In genomic region chr7:27260856-27261255, GRCm38 (mm10) we compare ENCODE assay signal across 9 mouse cellular contexts. TPM values are rescaled to one million over a fixed set of nuclear protein-coding genes. Genes with fewer than 3 reads are reported as not detected.
A peak's percentile ranks its signal among the peaks of the same experiment; 100 is the strongest.
DNase-seq lines count a peak whose midpoint lies in the region; ATAC-seq and TF ChIP-seq lines count a peak whose summit lies in the region.
"Had no signal": no experiment of that assay in that cellular context is flagged by ENCODE, and none has a peak within 500 bp of the region (broad histone marks: within the 10 kb centered on the region; RNA-seq: fewer than 3 reads in every experiment).

No protein-coding gene starts in this region.

- WGBS in hindbrain, embryonic 10.5 days = 73% methylated on average over 7 of the region's 7 CpGs
- WGBS in midbrain, embryonic 16.5 days = 45% methylated on average over 7 of the region's 7 CpGs

- intact Hi-C loops in left cerebral cortex, adult 2 months (cut with DNase I) = no loop called here
- intact Hi-C loops in left cerebral cortex, postnatal 10 days (cut with DNase I) = no loop called here

- no peak for TF ChIP-seq POLR2A in cortical plate, adult 2 months (IDR thresholded peaks at IDR 0.05; ENCODE audit: extremely low read depth, insufficient read depth, low read length)

- H3K4me1 ChIP-seq in cortical plate, adult 2 months (ENCODE audit: control insufficient read depth, insufficient read depth, low read length) = peaks cover 10% of the 10 kb centered on the region
- H3K4me1 ChIP-seq in hindbrain, embryonic 10.5 days (replicated peaks) = peaks cover 60% of the 10 kb centered on the region
- peaks cover 27% of the 10 kb centered on the region for H3K4me1 ChIP-seq in midbrain, embryonic 16.5 days (ENCODE audit: control insufficient read depth, insufficient read depth, low read length)

- peak overlapping the region; percentile 81 for H3K4me2 ChIP-seq in midbrain, embryonic 16.5 days (ENCODE audit: low read length)

- H3K9me3 ChIP-seq in hindbrain, embryonic 10.5 days = no peaks in the 10 kb centered on the region
- no peaks in the 10 kb centered on the region for H3K9me3 ChIP-seq in midbrain, embryonic 16.5 days (replicated peaks; ENCODE audit: control insufficient read depth, low read length, poor library complexity, severe bottlenecking)

- H3K4me3 ChIP-seq in left cerebral cortex, adult 2 months = peak overlapping the region; percentile 87
- H3K4me3 ChIP-seq in cortical plate, adult 2 months (ENCODE audit: insufficient read depth, low read length) = peak overlapping the region; percentile 82
- H3K4me3 ChIP-seq in hindbrain, embryonic 10.5 days = peak overlapping the region; percentile 83
- peak overlapping the region; percentile 92 for H3K4me3 ChIP-seq in midbrain, embryonic 16.5 days (ENCODE audit: low read depth, low read length)

- H3K27ac ChIP-seq in left cerebral cortex, adult 2 months = peak overlapping the region; percentile 55; the same call in 1 of the 2 replicates
- no peak overlapping the region for H3K27ac ChIP-seq in cortical plate, adult 2 months (ENCODE audit: insufficient read depth, low read length)
- H3K27ac ChIP-seq in hindbrain, embryonic 10.5 days = 0 out of 2 replicates have a peak overlapping the region, but pooled peaks have one; percentile 14
- no peak overlapping the region for H3K27ac ChIP-seq in midbrain, embryonic 16.5 days (ENCODE audit: low read length)

- peak overlapping the region; percentile 90 for H3K9ac ChIP-seq in midbrain, embryonic 16.5 days (ENCODE audit: low read depth, low read length)

- ATAC-seq in midbrain, embryonic 16.5 days = no peak

- peaks cover 43% of the 10 kb centered on the region for H3K36me3 ChIP-seq in hindbrain, embryonic 10.5 days
- peaks cover 27% of the 10 kb centered on the region for H3K36me3 ChIP-seq in midbrain, embryonic 16.5 days (ENCODE audit: control insufficient read depth, insufficient read depth, low read length)

- H3K27me3 ChIP-seq in hindbrain, embryonic 10.5 days (ENCODE audit: insufficient read depth, poor library complexity, severe bottlenecking) = 0 out of 2 replicates have a peak, but pooled peaks cover 3% of the 10 kb centered on the region
- no peaks in the 10 kb centered on the region for H3K27me3 ChIP-seq in midbrain, embryonic 16.5 days (ENCODE audit: control insufficient read depth, insufficient read depth, low read depth, low read length)

- no peak for TF ChIP-seq CTCF in left cerebral cortex, adult 2 months (IDR thresholded peaks at IDR 0.05)
- TF ChIP-seq CTCF in cortical plate, adult 2 months (IDR thresholded peaks at IDR 0.05; ENCODE audit: extremely low read depth, insufficient read depth, low read length) = no peak

- peak in 1 of 2 experiments; percentile 51 for DNase-seq in left cerebral cortex, adult 2 months (ENCODE audit: extremely low spot score in 1 of 2, low spot score in 2 of 2)
- DNase-seq in left cerebral cortex, postnatal 10 days (ENCODE audit: extremely low spot score in 1 of 2, low spot score in 2 of 2) = no peak
- DNase-seq in hindbrain, embryonic 10.5 days (ENCODE audit: low spot score) = no peak
- DNase-seq in B cell, adult 2 months = no peak
- DNase-seq in natural killer cell, adult 2 months (ENCODE audit: low spot score in 2 of 2) = no peak
- DNase-seq: kidney, adult 2 months; liver had no signal

RNA-seq across cellular contexts. Expression of gene Numbl, which starts 2.6 kb away (rescaled TPM):
- total RNA-seq in left cerebral cortex, adult 2 months (2021) = 100 to 1,000 TPM; 117 to 135 TPM
- total RNA-seq in left cerebral cortex, postnatal 10 days (2021) = 100 to 1,000 TPM; 117 to 126 TPM
- 108 TPM in 2 replicates for polyA plus RNA-seq in cortical plate, adult 2 months (2012; rRNA removed)
- 28.9 and 53.1 TPM in 2 replicates for polyA plus RNA-seq in hindbrain, embryonic 10.5 days (2016; fragmentation: Nextera tagmentation; extraction: Ambion mirVana)
- 51.2 and 53.6 TPM in 2 replicates for polyA plus RNA-seq in midbrain, embryonic 16.5 days (2015; fragmentation: Nextera tagmentation; extraction: Ambion mirVana)

RNA-seq across cellular contexts. Expression of gene Coq8b, which starts 28.0 kb away (rescaled TPM):
- 10 to 100 TPM; 35.4 to 36.2 TPM for total RNA-seq in left cerebral cortex, adult 2 months (2021)
- 10 to 100 TPM; 28.3 TPM for total RNA-seq in left cerebral cortex, postnatal 10 days (2021)
- polyA plus RNA-seq in cortical plate, adult 2 months (2012; rRNA removed) = 30.6 and 31.8 TPM in 2 replicates
- polyA plus RNA-seq in hindbrain, embryonic 10.5 days (2016; fragmentation: Nextera tagmentation; extraction: Ambion mirVana) = 22.4 and 27.2 TPM in 2 replicates
- 21.1 and 23.7 TPM in 2 replicates for polyA plus RNA-seq in midbrain, embryonic 16.5 days (2015; fragmentation: Nextera tagmentation; extraction: Ambion mirVana)

RNA-seq across cellular contexts. Expression of gene Itpkc, which starts 32.4 kb away (rescaled TPM):
- total RNA-seq in left cerebral cortex, adult 2 months (2021) = 10 to 100 TPM; 11.7 to 12.6 TPM
- 1 to 10 TPM; 7.6 to 8.7 TPM for total RNA-seq in left cerebral cortex, postnatal 10 days (2021)
- polyA plus RNA-seq in cortical plate, adult 2 months (2012; rRNA removed) = 5.8 and 6.8 TPM in 2 replicates
- polyA plus RNA-seq in hindbrain, embryonic 10.5 days (2016; fragmentation: Nextera tagmentation; extraction: Ambion mirVana) = 5.6 and 6.8 TPM in 2 replicates
- 6.0 and 7.0 TPM in 2 replicates for polyA plus RNA-seq in midbrain, embryonic 16.5 days (2015; fragmentation: Nextera tagmentation; extraction: Ambion mirVana)

Comparison
In these comparisons a context has a peak if more than half of its experiments do, and no peak if none do; other contexts are left out.
1. H3K27ac ChIP-seq: peak in left cerebral cortex, adult 2 months (single experiment) and hindbrain, embryonic 10.5 days (single experiment); none in cortical plate, adult 2 months (single experiment) and midbrain, embryonic 16.5 days (single experiment).
2. Peak in every context shown above with its lines, with median percentiles within 50 percentile points of each other: H3K4me3 ChIP-seq.